Mouse (Mus musculus) midbrain, embryonic 12.5 days (tissue): ENCODE data around the gene Pfn2. TPM values are rescaled to one million over a fixed set of nuclear protein-coding genes. Genes with fewer than 3 reads are reported as not detected.
"Not testable (repeated sequence)": the region's sequence is repeated elsewhere in the genome, so short reads cannot be mapped to it uniquely, and the experiment has no call there.

Experiments
- ATAC-seq: fragments of 200-750 bp; cut with Nextera tagmentation; 2 replicates; pipeline ENCODE4 v1.8.0; 2017; ENCODE audit warnings: low read depth, moderate TSS enrichment, moderate library complexity; ENCODE audit not compliant: low FRiP score
- H3K27ac ChIP-seq: fragments of 300-500 bp; sonication (generic); replicated peaks from 2 replicates; pipeline ENCODE4 v1.5.1; 2016; ENCODE audit warnings: mild to moderate bottlenecking
- H3K27me3 ChIP-seq: fragments of 300-500 bp; sonication (generic); 2 replicates; pipeline ENCODE4 v1.6.1; 2016; ENCODE audit warnings: mild to moderate bottlenecking
- H3K36me3 ChIP-seq: fragments of 300-500 bp; sonication (generic); 2 replicates; pipeline ENCODE4 v1.6.1; 2016
- H3K4me1 ChIP-seq: fragments of 300-500 bp; sonication (generic); 2 replicates; pipeline ENCODE4 v1.6.1; 2016
- H3K4me2 ChIP-seq: fragments of 300-500 bp; sonication (generic); replicated peaks from 2 replicates; pipeline ENCODE4 v1.6.1; 2016; ENCODE audit warnings: mild to moderate bottlenecking, moderate library complexity
- H3K4me3 ChIP-seq: fragments of 300-500 bp; sonication (generic); 2 replicates; pipeline ENCODE4 v1.5.1; 2016; ENCODE audit warnings: mild to moderate bottlenecking
- H3K9ac ChIP-seq: fragments of 300-500 bp; sonication (generic); replicated peaks from 2 replicates; pipeline ENCODE4 v1.6.1; 2016; ENCODE audit warnings: mild to moderate bottlenecking, moderate library complexity
- H3K9me3 ChIP-seq: fragments of 300-500 bp; sonication (generic); 2 replicates; pipeline ENCODE4 v1.6.1; 2016; ENCODE audit warnings: mild to moderate bottlenecking
- WGBS: fragments of 180-500 bp; shearing (Covaris S2); methylation state at CpG from one replicate; pipeline ENCODE4 v1.1.7; 2016; 5-methylcytosine and 5-hydroxymethylcytosine counted together
- polyA plus RNA-seq: library from polyadenylated mRNA; unstranded; fragments of >200 nt; fragmentation: Nextera tagmentation; extraction: Ambion mirVana; gene quantifications from 2 replicates; pipeline ENCODE4 v1.2.1, GENCODE M21; 2016

The Pfn2 gene
- polyA plus RNA-seq: 349 and 369 TPM in 2 replicates

DNA sequence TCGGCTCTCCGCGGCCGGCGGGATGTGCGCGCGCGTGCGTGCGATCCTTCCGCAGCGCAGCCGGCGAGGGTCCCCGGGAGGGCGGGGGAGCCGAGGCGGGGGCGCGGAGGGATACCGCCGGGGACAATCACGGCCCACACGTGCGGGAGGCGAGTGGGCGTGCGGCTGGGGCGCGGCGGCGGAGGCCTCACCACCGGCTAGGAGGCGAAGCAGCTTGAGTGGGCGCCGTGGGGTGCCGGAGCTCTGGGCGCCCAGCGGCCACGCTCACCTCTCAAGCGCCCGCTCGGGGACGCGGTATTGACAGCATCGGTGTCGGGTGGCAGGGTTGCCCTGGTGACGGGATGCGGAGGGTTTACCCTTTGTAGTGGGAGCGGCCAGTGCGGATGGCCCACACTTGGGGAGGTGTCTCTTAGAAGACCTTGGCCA is at the start of gene Pfn2:
TSS of gene Pfn2 (minus strand) at position 320 of the 426 bp plus-strand sequence.
- Histone ChIP-seq H3K9me3 (no peaks in the 10 kb centered on the region), H3K4me1 (peaks cover 12% of the 10 kb centered on the region), H3K27me3 (no peaks in the 10 kb centered on the region), H3K9ac (peak within 1 kb of the TSS; percentile 97), H3K27ac (peak within 1 kb of the TSS; percentile 99), H3K36me3 (peaks cover 15% of the 10 kb centered on the region), H3K4me3 (peak within 1 kb of the TSS; percentile 78), H3K4me2 (peak within 1 kb of the TSS; percentile 65)
- ATAC-seq: peak; percentile 85
- under 1% methylated on average over 48 of the region's 52 CpGs for WGBS

DNA sequence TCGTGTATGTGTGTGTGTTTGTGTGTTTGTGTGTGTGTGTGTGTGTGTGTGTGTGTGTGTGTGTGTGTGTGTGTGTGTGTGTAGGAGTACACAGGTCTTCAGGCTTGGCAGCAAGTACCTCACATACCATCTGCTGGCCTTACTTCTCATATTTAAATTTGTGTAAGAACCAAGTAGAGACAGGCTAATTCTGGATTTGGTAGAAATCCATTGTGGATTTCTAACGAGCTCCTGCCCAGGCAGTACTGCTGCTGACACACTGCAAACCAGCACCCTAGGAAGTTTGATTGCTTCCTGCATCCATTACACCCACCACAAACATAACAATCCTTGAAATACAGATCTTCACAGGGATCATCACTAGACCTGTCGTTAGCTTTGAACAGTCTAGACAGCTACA is 35.1 kb upstream of the Pfn2 start:
- H3K4me2 ChIP-seq: no peak overlapping the region

DNA sequence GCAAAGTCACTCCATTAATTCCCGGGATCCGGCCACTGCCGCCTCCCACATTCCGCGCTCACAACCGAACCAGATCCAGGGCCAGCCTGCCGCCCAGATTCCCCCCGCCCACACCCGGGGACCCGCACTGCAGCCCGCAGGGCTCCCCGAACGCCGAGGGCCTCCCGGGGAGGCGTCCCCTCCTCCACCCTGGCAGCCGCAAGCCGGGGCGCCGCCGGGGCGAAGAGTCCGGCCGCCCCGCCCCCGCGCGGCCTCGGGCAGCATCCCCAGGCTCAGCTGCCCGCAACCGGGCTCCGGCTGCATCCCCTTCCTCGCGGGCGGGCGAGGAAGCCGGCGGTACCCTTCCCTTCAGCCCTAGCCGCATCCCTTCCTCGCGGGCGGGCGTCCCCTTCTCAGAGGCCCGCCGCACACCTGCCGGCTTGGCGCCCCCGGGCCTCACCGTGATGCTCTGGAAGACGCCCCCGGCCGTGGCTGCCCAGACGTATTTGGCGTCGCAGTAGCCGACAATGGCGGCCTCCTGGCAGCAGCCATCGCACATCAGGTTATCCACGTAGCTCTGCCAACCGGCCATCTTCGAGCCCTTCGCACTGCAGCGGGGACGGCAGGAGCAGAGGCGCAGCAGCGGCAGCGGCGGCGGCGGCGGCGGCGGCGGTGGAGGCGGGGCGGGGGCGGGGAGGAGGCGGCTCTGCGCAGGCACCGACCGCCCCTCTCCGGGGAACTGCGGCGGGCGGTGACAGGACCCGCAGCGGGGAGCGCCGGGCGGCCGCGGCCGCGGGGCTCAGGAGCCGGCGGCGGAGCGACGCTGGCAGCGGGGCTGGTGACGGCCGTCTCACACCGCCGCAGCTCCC is 743 bp downstream of the Pfn2 start:
- Histone ChIP-seq H3K36me3 (peaks cover 21% of the 10 kb centered on the region), H3K9me3 (no peaks in the 10 kb centered on the region), H3K4me1 (peaks cover 12% of the 10 kb centered on the region), H3K9ac (peak overlapping the region; percentile 97), H3K4me2 (peak overlapping the region; percentile 65), H3K4me3 (peak overlapping the region; percentile 78), H3K27ac (peak overlapping the region; percentile 99), H3K27me3 (no peaks in the 10 kb centered on the region)
- under 1% methylated on average over 76 of the region's 104 CpGs for WGBS
- peak; percentile 89 for ATAC-seq

More for the DNA sequence above, 35.1 kb upstream of the Pfn2 start:
- 81% methylated on average over 3 of the region's 3 CpGs for WGBS
- H3K4me1 ChIP-seq: no peaks in the 10 kb centered on the region
- H3K27me3 ChIP-seq: no peaks in the 10 kb centered on the region
- no peak overlapping the region for H3K9ac ChIP-seq
- H3K4me3 ChIP-seq: no peak overlapping the region
- no peak overlapping the region for H3K27ac ChIP-seq
- H3K9me3 ChIP-seq: no peaks in the 10 kb centered on the region
- H3K36me3 ChIP-seq: no peaks in the 10 kb centered on the region
- ATAC-seq: no peak

GRCm38 (mm10) chr3:57846662-57846911 is 1.3 kb downstream of the Pfn2 start:
- Histone ChIP-seq H3K4me2 (peak overlapping the region; percentile 65), H3K4me1 (peaks cover 12% of the 10 kb centered on the region), H3K9me3 (no peaks in the 10 kb centered on the region), H3K36me3 (peaks cover 25% of the 10 kb centered on the region), H3K27ac (peak overlapping the region; percentile 99), H3K27me3 (no peaks in the 10 kb centered on the region), H3K4me3 (peak overlapping the region; percentile 78), H3K9ac (peak overlapping the region; percentile 97)
- no peak for ATAC-seq
- under 1% methylated on average over 9 of the region's 9 CpGs for WGBS

DNA sequence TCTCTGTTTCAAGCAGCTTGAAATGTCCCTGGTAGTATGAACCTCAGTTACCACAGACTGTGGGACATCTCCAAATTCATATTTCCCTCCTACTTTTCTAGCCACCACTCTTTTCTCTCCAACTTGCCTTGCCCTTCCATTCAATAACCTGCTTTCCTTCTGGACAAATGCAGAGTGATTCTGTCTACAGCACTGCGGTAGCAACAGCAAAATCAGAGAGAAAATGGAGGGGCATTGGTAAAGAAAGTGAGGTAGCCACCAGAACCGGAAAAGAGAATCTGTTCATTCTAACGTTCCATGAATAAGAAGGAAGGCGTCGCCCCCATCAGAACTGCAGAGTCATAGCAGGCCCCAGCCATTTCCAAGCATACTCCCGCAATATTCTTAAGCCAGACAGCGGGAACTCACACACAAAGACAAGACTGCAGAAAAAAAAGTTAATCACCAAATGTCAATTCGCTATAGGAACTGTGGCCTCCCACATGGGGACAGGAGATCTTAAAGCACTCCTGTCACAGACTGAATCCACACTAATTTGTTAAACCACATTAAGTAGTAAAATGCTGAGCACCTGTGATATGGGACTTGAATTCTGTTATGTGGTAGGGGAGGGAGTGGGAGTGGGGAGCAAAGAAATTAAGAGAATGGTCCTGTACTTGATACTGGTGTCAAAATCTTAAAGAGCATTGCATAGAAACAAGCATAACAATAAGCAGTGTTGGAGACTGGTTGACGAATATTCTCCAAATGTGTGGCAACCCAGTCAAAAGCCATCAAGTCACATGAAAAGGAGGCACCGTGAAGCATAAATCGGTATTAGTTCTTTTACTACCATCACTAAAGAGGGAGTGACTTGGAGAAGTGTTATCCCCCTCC is 1.9 kb downstream of the Pfn2 start:
- WGBS: 5% methylated on average over 11 of the region's 11 CpGs
- Histone ChIP-seq H3K9ac (peak overlapping the region; percentile 97), H3K27ac (peak overlapping the region; percentile 99), H3K9me3 (no peaks in the 10 kb centered on the region), H3K27me3 (no peaks in the 10 kb centered on the region), H3K4me3 (peak overlapping the region; percentile 78), H3K4me2 (peak overlapping the region; percentile 65), H3K36me3 (peaks cover 30% of the 10 kb centered on the region), H3K4me1 (peaks cover 12% of the 10 kb centered on the region)
- ATAC-seq: no peak

DNA sequence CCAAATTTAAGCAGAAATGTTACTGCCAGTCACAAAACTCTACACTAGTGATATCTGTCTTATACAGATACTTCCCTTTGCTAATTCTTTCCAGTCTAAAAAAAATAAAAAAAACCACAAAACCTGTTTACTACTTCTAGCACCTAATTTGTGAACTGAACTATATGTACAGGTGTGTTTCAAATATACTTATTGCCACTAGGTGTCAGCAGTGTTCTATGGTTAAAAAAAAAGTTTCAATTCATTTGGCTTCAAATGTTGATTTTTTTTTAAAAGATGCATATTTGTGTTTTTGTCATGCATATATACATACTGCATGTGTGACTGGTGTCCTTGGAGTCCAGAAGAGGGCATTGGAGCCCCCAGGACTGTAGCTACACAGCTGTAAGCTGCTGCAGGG is 4.1 kb downstream of the Pfn2 start:
- Histone ChIP-seq H3K27me3 (no peaks in the 10 kb centered on the region), H3K4me2 (no peak overlapping the region), H3K27ac (no peak overlapping the region), H3K9me3 (0 out of 2 replicates have a peak, but pooled peaks cover 2% of the 10 kb centered on the region), H3K36me3 (peaks cover 43% of the 10 kb centered on the region), H3K4me1 (peaks cover 12% of the 10 kb centered on the region), H3K9ac (no peak overlapping the region), H3K4me3 (no peak overlapping the region)
- ATAC-seq: no peak

DNA sequence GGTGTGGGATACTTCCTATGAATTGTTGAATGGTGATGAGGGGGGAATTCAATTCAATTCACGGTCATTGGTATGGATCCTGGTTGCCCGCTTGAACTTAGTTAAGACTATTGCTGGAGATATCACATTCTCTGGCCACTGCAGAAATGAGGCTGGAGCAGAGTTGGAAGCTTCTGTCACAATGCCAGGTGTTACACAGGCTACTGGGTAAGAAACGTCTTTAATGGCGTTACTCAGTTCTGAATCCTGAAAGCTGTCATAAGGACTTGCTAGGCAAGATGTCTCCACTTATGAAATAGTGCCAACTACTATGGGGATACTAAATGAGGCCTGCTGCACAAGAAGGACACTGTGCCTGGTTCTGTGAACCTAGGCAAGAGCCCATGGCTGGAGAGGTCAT is 11.0 kb downstream of the Pfn2 start:
- H3K27me3 ChIP-seq: no peaks in the 10 kb centered on the region
- no peak overlapping the region for H3K27ac ChIP-seq
- H3K4me2 ChIP-seq: no peak overlapping the region
- no peak for ATAC-seq
- no peak overlapping the region for H3K4me3 ChIP-seq
- no peak overlapping the region for H3K9ac ChIP-seq
- H3K4me1 ChIP-seq: no peaks in the 10 kb centered on the region
- 96% methylated on average over 4 of the region's 4 CpGs for WGBS
- 0 out of 2 replicates have a peak, but pooled peaks cover 2% of the 10 kb centered on the region for H3K9me3 ChIP-seq
- H3K36me3 ChIP-seq: peaks cover 32% of the 10 kb centered on the region

DNA sequence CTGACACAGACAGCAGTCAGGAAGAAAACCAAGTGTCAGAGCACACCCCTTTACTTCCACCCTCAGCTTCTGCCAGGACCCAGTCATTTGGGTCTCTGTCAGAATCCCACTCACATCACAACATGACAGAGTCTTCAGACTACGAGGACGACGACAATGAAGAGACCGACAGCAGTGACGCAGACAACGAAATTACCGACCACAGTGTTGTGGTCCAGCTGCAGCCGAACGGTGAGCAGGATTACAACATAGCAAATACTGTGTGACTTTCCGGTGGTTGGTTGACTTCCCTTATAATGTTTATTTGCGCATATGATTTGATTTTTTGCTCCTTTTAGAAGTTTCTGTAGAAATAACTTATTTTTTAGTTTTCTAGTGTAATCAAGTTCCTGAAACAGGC is 14.3 kb downstream of the Pfn2 start:
- H3K4me3 ChIP-seq: no peak overlapping the region
- ATAC-seq: no peak
- no peak overlapping the region for H3K9ac ChIP-seq
- no peaks in the 10 kb centered on the region for H3K9me3 ChIP-seq
- no peaks in the 10 kb centered on the region for H3K27me3 ChIP-seq
- 90% methylated on average over 11 of the region's 11 CpGs for WGBS
- H3K27ac ChIP-seq: no peak overlapping the region
- no peaks in the 10 kb centered on the region for H3K4me1 ChIP-seq
- peaks cover 23% of the 10 kb centered on the region for H3K36me3 ChIP-seq
- H3K4me2 ChIP-seq: no peak overlapping the region

- Histone ChIP-seq H3K9ac (no peak overlapping the region), H3K4me2 (no peak overlapping the region), H3K27me3 (no peaks in the 10 kb centered on the region), H3K27ac (no peak overlapping the region), H3K9me3 (no peaks in the 10 kb centered on the region), H3K4me3 (no peak overlapping the region), H3K36me3 (peaks cover 16% of the 10 kb centered on the region), H3K4me1 (no peaks in the 10 kb centered on the region)
- WGBS: 91% methylated on average over 3 of the region's 3 CpGs
- ATAC-seq: no peak
Measured at GRCm38 (mm10) chr3:57825866-57826265, 22.0 kb downstream of the Pfn2 start.

DNA sequence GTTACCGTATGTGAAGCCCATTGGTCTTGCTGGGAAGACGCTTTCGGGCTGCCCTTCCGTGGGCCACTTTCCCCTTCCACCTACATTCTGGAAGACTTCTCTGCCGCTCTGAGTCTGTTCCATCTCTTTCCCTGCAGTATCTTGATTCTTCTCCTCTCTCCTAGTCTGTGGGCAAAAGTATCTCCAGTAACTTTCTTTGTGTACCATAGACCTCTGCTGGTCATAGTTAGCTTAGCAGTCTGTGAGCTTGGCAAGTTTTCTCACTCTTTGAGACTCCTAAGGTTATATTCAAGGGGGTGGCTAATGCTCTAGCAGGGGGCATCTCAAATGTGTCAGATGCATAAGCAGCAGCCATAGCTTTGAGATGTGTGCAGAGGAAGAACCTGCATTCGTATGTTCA is 32.4 kb downstream of the Pfn2 start:
- no peak overlapping the region for H3K4me3 ChIP-seq
- H3K9ac ChIP-seq: no peak overlapping the region
- H3K27me3 ChIP-seq: no peaks in the 10 kb centered on the region
- H3K27ac ChIP-seq: no peak overlapping the region
- no peaks in the 10 kb centered on the region for H3K9me3 ChIP-seq
- WGBS: 88% methylated on average over 6 of the region's 6 CpGs
- H3K4me1 ChIP-seq: no peaks in the 10 kb centered on the region
- no peak overlapping the region for H3K4me2 ChIP-seq
- no peak for ATAC-seq
- no peaks in the 10 kb centered on the region for H3K36me3 ChIP-seq

GRCm38 (mm10) chr3:57795071-57795470 is 52.8 kb downstream of the Pfn2 start:
- H3K4me3 ChIP-seq, H3K36me3 ChIP-seq, H3K9ac ChIP-seq, H3K27me3 ChIP-seq, H3K4me1 ChIP-seq, H3K4me2 ChIP-seq, H3K27ac ChIP-seq, ATAC-seq, H3K9me3 ChIP-seq: not testable (repeated sequence)
- WGBS: 56% methylated on average over 6 of the region's 6 CpGs
